Mouse (Mus musculus) adrenal gland, postnatal 14 days (tissue): Measurements from ENCODE around the gene Pou2af1. TPM values are rescaled to one million over a fixed set of nuclear protein-coding genes. Genes with fewer than 3 reads are reported as not detected.

Source experiments
- DNase-seq: peaks from one replicate; pipeline ENCODE4 v3.0.0; 2021; ENCODE audit warnings: mixed read lengths
- total RNA-seq: library from RNA; stranded (reverse); gene quantifications from 2 replicates; pipeline ENCODE4 v1.2.3, GENCODE M21; 2021

The Pou2af1 gene
- total RNA-seq, 1 experiment from 2014 or later = 1.6 TPM

DNA sequence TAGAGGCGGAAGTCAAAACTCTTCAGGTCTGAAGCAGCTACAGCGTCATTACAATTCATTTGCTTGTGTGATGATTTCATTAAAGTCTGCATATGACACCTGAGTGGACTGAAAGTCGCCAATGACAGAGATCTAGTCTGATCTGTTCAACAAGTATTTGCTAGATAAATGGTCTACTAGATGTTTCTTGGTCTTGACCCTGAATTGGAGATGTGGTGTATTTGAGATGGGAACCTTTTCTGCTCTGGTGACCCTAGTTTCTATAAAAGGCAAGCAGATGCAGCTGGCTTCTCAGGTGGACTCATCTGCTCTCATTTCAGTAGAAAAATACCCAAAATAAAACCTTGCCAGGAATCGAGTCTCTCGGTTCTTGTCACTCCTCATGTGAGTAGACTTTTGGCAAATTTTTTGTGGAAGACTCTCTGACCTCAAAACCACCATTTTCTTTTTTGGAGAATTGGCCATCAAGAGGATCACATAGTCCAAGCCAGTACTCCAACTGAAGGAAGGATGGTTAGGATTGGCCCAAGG, 12.2 kb downstream of the Pou2af1 start:
- no peak for DNase-seq

DNA sequence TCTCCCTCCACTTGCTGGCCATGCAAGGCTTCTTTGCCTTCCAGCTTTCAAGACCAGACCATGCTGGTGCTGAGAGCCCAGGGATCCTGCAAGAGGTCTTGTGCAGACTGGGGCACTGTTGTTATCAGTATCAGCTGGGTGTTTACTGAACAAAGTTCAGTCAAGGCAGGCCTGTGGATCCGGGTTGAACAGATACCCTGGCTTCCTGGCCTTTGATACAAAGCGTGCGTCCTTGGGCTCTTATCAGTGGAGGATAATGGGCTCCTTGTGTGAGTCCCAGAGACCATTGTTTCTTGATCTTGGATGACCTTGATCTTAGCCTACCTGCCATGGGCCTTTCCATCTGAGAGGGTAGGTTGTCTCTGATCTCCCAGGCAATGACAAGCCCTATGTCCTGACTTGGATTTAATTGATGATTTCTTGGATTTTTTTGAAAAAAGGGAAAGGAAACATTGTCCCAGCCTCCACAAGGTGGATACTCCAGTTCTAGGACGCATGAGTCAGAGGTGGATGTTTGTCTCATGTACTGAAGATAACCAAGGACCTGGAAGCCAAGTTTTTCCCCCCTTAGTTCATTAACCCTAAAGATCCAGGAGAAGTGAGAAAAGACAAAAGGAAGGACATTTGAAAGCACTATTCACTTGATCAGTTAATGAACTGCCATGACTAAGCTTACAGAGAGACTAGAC, 17.3 kb downstream of the Pou2af1 start:
- DNase-seq = no peak

DNA sequence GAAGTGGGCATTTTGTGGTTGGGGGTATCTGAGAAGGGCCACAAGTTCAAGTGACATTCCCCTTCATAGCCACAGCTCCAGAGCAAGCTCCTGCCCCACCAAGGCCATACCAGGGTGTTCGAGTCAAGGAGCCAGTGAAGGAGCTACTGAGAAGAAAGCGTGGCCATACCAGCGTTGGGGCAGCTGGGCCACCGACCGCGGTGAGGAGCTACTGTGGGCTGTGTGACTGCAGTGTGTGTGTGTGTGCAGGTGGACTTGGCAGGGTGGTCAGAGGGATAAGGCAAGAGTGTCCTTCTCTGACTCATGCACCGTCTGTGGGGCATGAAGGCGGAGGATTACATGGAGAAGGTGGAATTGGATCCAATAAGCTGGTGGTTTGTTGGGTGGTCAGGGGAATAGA, 18.7 kb downstream of the Pou2af1 start:
- DNase-seq = peak; percentile 2

DNA sequence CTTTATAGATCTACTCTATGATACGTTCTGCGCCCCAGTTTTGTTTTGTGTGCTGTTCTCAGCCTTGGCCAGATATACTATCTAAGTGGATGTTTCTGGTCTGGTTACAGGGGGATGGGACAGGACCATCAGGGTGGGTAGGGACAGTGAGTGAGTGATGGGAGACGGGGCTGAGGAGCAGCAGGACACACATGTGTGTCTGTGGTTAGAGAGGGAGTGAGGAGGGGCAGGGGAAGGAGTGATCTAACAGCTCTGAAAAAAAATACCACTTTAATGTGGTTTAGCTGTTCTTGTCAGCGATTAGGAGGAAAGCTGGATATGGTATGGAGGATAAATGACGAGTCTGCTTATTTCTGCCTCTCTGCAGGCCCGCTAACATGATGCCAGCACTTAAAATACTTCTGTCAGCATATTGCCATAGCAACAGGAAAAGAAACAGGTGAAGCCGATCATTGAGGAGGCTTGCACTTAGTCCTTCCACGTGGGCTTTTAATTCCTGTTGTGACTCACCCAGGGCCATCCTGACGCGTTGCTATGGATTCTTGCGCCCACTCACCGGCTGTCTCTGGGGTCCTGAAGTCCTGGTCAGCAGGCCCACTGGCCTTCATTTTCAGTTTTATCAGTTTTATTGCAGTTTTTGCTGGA, 25.4 kb downstream of the Pou2af1 start:
- DNase-seq = no peak

DNA sequence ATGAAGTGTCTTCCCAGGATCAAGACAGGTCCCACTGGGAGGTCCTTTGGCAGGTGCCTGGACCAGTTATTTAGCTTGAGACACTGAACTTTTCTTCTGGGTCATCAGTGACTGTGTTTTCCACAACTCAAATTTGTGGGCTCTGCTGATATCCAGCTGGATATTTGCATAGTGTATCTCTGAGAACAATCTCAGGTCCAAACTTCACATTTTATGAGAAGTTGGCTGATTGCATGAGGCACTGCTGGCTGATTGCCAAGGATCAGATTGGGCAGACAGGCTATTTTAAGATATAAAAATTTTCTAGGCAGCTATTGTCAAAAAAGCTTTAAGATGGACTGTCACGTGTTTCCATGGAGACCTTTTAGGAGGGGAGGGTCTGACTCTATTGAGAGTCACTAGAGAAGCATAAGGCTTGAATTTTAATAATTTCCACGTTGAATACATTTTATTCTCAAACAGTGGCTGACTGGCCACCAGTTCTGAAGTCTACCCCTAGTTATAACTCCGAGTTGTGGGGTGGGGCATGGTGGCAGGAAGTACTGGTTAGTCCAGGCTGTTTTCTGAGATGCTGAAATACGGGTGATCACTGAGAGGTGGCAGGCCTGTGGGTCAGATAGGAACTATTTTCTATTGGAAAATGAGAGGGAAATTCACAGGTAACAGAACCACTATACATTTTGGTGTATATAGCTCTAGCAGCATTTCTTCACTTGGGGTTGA, 43.4 kb downstream of the Pou2af1 start:
- DNase-seq = peak; percentile 44

DNA sequence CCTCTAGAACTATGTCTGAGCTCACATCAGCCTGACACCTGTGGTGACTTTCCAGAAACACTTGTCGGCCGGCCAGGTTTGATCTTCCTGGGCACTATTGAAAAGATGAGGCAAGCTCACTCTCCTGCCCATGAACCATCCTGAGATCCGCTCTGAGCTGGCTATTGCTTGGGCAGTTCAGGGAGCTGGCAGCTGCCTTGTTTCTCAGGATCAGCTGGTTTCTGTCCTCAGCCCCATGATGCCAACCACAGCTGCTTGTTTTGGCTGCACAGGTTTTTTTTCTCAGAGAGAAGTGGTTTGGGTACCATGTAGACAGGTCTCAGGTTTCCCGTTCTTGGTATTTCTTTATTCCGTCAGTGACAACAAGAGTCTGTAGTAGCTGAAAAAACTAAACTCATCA, 44.9 kb downstream of the Pou2af1 start:
- no peak for DNase-seq

DNA sequence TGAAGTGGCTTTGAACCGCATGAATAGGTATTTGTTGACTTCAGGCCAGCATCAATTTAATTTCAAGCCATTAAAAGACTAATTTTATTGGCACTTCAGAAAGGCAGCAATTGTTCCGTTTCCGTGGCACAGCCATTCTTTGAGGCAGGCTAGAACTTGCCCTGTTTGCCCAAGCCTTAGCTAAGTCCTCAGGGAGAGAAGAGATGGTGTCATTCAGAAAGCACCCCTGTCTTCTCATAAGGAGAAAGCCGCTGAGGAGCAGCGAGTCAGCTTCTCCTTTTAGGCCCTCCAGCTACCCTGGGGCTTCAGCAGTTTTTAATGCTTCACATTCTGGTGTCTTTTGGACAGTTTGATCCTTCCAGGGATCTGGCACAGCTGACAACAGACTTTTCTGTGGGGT, 55.3 kb downstream of the Pou2af1 start:
- DNase-seq = no peak

DNA sequence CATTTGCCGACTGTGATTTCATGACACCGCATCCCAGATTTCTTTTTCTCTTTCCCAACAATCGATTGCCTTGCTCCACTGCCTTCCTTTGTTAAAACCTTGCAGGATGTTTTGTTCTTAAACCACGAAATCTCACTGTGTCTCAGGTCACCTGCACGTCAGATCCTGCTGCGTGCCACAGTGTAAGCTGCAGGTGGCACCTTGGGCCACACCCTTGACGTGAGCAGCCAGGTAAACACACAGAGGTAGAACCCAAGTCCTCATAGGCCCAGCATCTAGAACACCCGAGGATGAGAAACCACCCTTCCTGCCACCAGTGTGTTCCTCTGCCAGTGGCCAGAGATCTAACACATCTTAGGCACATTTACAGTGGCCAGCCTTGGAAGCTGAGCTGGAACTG, 57.6 kb downstream of the Pou2af1 start:
- no peak for DNase-seq

DNA sequence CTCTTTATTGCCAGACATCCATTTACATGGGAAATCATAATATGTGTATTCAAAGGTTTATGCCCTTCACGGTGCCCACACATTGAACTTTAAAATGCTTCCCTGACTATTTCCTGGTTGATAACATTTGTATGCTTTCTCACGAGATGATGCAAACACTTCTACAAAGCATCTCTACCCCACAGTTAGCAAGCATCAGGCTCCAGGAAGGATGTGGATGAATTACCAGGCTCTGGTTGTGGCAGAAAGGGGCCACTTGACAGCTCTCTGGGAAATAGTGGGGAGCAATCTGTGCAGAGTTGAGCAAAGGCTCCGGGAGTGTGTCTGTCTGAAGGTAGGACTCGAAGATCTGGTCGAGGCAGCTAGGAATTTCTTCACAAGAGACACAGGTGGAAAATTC, 58.6 kb downstream of the Pou2af1 start:
- DNase-seq = no peak

DNA sequence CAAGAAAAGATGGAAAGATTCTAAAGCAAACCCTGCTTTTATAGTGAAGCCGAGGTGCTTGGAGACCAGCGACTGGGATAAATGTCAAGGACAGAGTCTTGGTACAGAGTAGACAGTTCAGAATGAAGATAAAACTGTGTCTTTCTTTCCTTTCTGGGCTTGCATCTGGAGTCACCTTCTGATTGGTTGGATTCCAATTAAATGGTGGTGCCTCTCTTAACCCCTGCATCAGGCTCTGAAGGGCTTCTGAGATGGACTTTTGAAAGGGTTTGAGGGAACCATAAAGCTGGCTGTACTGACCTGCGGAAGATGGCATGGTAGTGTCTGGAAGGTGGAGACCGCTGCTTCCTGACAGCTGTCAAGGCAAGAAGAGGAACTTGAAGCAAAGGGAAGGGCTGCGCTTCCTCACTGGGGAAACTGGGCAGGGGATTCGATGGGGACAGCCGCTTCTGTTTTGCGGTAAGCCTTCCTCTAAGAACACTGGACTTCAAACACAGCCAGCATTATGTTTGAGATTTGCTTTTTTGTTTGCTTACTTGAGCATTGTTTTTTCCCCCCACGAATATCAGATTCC, 60.2 kb downstream of the Pou2af1 start:
- DNase-seq = peak; percentile 30

DNA sequence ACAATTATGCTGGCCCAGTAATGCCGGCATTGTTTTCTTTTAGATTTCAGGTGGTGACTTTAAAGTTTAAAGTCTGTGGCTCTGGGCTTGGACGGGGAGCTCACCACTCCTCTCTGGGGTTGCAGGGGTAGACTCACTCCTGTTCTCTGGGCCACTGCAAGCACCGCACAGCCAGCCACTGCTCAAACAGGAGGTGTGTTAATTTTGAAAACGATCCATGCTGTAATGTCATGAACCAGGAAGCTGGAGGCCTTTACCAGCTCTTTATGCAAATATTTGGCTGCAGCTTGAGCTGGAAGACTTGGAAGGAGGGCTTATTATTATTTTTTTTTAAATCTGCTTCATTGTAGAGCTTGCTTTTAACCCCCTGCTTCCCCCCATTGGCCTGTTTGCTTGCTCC, 61.2 kb downstream of the Pou2af1 start:
- DNase-seq = peak; percentile 27

DNA sequence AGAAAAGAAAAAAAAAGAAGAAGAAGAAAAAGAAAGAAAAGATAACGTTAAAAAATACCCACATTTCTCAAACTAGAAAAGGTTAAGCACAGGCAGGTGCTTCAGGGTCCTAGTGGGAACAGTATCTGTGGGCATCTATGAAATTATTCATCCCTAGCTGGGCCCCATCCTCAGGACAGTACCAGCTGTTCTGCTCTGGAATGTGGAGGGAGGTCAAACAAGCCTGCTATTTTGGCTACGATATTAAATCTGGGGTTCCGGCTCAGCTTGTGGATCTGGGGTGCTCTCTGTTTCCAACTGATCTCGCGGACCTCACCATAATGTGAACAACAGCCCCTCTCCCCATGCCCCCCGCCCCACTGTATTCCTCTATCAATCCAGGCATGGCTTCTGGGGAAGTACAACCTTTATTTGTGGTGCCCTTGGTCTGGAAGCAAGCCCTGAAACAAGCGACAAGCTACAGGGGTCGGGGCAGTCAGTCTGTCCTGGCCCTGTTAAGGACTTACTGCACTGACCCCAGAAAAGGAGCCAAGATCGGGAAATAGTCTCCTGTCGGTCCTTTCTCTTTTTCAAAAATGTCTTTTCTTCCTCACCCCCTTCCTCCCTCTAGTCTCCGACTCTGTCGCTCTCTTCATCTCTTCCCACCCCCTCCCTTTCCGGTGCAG, 64.5 kb downstream of the Pou2af1 start:
- no peak for DNase-seq

DNA sequence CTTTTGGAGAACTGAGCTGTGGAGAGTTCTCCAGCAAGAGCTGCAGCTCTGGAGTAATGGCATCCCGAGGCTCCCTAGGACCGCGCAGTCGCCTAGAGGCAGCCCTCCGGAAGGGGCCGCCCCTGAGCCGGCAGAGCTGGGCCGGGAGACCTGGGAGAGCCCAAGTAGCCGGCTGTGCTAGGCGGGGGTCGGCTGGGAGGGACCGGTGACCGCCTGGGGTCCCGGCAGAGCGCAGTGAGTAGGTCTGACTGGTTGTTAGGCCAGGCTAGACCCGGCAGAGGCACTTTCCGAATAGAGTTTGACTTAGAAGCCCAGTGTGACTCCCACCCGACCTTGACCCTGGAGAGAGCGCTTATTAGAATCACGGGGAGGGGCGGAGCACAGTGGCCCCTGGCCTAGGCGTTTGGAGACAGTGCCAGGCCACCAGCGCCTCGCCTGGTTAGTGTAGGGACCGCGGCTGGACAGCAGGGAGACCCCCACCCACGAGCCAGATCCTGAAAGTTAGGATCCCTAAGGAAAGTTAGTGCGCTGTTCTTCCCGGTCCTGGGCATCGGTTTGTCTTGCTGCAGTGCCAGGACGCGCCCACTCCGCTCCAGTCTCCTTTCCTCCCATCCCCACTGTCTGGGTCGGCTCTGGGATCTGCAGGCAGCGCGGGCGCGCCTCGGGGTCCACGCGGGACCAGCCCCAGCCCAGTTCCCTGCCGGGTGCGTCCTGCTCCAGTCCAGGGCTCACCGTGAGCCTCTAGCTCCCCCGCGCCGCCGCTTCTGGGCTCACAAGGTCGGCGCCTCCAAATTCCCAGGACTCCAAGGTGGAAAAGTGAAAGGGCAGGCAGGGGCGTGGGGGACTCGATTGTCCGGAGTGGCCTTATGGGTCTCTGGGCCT, 65.2 kb downstream of the Pou2af1 start, which contains the start of gene Colca2:
Colca2 (minus strand) TSS at position 70 of the 882 bp plus-strand sequence.
- DNase-seq = peak; percentile 90

DNA sequence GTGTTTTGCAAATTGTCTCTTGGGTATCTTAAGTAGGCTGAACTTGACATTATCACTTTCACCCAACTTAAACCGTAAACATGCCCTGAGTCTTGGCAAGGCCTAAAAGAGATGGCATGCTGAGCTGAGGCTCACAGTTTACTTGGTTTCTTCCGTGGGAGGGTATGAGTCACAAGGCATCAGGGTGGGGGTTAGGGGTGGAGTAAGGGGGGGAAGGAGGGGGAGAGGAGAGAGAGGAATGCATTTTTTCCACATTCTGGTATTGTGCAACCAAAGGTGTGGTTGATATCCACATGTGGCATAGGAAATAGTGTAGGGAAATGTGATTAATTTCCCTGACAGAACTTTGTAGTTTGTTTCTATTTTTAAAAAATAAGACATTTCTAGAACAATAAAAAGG, 72.6 kb downstream of the Pou2af1 start:
- DNase-seq = peak; percentile 22

Other genes with a start within 250 kb of the Pou2af1 start
- gene Sik2, start 204.6 kb upstream of the Pou2af1 start, total RNA-seq = 137 and 141 TPM in 2 replicates
- gene Btg4, start 152.8 kb upstream of the Pou2af1 start, total RNA-seq = not detected in 2 replicates
- 8.2 and 8.6 TPM in 2 replicates for gene Layn, start 136.6 kb upstream of the Pou2af1 start, total RNA-seq
- gene 4833427G06Rik, start 111.6 kb upstream of the Pou2af1 start, total RNA-seq = not detected in 2 replicates
- not detected in 2 replicates for gene Gm32742, start 48.2 kb upstream of the Pou2af1 start, total RNA-seq
- 2.9 and 5.4 TPM in 2 replicates for gene Colca2, start 64.9 kb downstream of the Pou2af1 start, total RNA-seq
- gene 1810046K07Rik, start 115.2 kb downstream of the Pou2af1 start, total RNA-seq = 1.0 TPM in 1 of 2 replicates, not detected in the other